Mouse (Mus musculus): ENCODE measurements around the gene Kdm6b. TPM values are rescaled to one million over a fixed set of nuclear protein-coding genes. Genes with fewer than 3 reads are reported as not detected.
A peak's percentile ranks its signal among the peaks of the same experiment; 100 is the strongest.

Gene Kdm6b
- total and polyA plus RNA-seq, 3 experiments: 4.8 to 145 (median 111) TPM

DNA sequence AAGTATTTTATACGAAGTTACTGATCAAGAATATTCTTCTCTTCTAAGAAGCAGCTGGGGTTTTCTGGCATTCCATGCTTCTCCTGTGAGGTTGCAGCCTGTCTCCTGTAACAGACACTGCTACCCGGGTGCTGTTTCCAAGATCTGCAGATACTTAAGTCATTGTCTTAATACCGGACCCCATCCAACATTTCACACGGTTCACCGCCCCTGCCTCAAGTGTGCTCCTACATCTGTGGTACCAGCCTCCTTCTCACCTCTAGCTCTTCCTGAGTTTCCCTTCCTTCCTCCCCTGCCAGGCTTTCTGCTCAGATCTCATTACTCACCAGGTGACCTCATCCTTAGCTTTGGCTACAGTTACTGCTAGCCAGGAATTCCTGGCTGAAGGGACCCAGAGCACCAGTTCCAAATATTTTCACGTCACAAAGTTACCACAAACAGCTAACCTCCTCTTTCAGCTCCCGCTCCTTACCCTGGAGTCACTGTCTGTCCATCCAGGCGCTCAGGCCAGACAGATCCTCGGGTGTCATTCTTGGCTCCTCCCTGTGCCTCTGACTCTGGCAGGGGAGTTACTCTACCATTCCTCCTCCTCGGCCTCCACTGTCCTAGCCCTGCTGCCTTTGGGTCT is 30.9 kb downstream of the Kdm6b start:
- no peak for ATAC-seq (ENCODE audit: extremely low read depth, insufficient number of reproducible peaks, low FRiP score, poor library complexity, severe bottlenecking)
- H3K4me1 ChIP-seq (ENCODE audit: insufficient read depth, low read depth, low read length): peaks cover 2% of the 10 kb centered on the region; the same call in 1 of the 2 replicates
- DNase-seq (ENCODE audit: low spot score): no peak

DNA sequence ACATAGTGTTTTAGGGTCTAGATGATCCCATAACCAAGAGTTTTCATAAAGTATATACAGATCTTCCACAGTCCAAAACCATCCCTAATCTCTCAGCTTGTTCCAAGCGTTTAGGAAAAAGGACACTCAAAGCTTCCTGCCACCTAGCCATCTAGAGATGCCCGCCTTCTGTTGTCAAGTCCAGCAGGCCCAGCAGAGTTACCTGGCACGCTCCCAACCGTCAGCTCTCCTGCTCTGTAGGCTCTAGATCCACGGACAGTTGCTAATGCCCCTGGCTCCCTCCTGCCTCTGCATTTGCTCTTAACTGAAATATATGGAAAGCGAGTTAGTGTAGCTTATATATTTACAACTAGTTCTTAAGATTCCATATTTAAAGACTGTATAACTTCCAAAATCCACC is 32.1 kb downstream of the Kdm6b start:
- ATAC-seq (ENCODE audit: extremely low read depth, insufficient number of reproducible peaks, low FRiP score, poor library complexity, severe bottlenecking) (no peak), DNase-seq (ENCODE audit: low spot score) (no peak)
- Histone ChIP-seq H3K4me1 (ENCODE audit: insufficient read depth, low read depth, low read length) (peaks cover 2% of the 10 kb centered on the region; the same call in 1 of the 2 replicates), H3K27me3 (ENCODE audit: insufficient read depth, low read length) (no peaks in the 10 kb centered on the region), H3K4me3 (ENCODE audit: low read depth, low read length) (no peak overlapping the region), H3K36me3 (replicated peaks) (peaks cover 38% of the 10 kb centered on the region), H3K9me3 (replicated peaks) (no peaks in the 10 kb centered on the region)
- TF ChIP-seq GATA2 (IDR thresholded peaks at IDR 0.05; ENCODE audit: borderline replicate concordance, low read depth, low read length) (no peak), GATA1 (IDR thresholded peaks at IDR 0.05; ENCODE audit: borderline replicate concordance, low read length) (no peak), TAL1 (conservative IDR thresholded peaks at IDR 0.05; ENCODE audit: low read depth, low read length) (no peak), CTCF (IDR thresholded peaks at IDR 0.05; ENCODE audit: low read depth, low read length) (no peak), POLR2AphosphoS5 (IDR thresholded peaks at IDR 0.05; ENCODE audit: insufficient replicate concordance, low read depth, low read length) (no peak)

More for the DNA sequence above, 30.9 kb downstream of the Kdm6b start:
- TF ChIP-seq CTCF (IDR thresholded peaks at IDR 0.05; ENCODE audit: low read depth, low read length): no peak
- TF ChIP-seq GATA2 (IDR thresholded peaks at IDR 0.05; ENCODE audit: borderline replicate concordance, low read depth, low read length): no peak
- no peak for TF ChIP-seq TAL1 (conservative IDR thresholded peaks at IDR 0.05; ENCODE audit: low read depth, low read length)
- TF ChIP-seq GATA1 (IDR thresholded peaks at IDR 0.05; ENCODE audit: borderline replicate concordance, low read length): no peak
- no peak for TF ChIP-seq POLR2AphosphoS5 (IDR thresholded peaks at IDR 0.05; ENCODE audit: insufficient replicate concordance, low read depth, low read length)
- H3K27me3 ChIP-seq (ENCODE audit: insufficient read depth, low read length): no peaks in the 10 kb centered on the region
- H3K4me3 ChIP-seq (ENCODE audit: low read depth, low read length): no peak overlapping the region
- peaks cover 28% of the 10 kb centered on the region for H3K36me3 ChIP-seq (replicated peaks)
- H3K9me3 ChIP-seq (replicated peaks): no peaks in the 10 kb centered on the region

DNA sequence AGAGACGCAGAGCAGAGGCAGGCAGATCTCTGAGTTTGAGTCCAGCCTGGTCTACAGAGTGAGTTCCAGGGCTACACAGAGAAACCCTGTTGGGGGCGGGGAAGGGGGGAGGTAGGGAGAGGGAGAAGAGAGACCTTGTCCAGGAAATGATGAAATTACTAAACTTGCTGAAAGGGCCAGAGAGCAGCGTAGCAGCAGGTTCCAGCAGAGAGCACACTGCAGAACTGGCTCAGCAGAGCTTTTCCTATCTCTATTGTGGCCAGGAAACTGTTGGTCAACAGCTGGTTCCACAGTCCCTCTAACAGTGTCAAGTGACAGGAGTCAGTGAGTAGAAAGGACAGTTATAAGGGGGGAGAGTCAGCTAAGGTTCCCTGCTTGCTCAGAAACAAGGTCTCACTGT is 33.9 kb downstream of the Kdm6b start:
- no peak for TF ChIP-seq GATA1 (IDR thresholded peaks at IDR 0.05; ENCODE audit: borderline replicate concordance, low read length)
- TF ChIP-seq GATA2 (IDR thresholded peaks at IDR 0.05; ENCODE audit: borderline replicate concordance, low read depth, low read length): no peak
- no peak for TF ChIP-seq TAL1 (conservative IDR thresholded peaks at IDR 0.05; ENCODE audit: low read depth, low read length)
- TF ChIP-seq POLR2AphosphoS5 (IDR thresholded peaks at IDR 0.05; ENCODE audit: insufficient replicate concordance, low read depth, low read length): no peak
- TF ChIP-seq CTCF (IDR thresholded peaks at IDR 0.05; ENCODE audit: low read depth, low read length): no peak
- H3K36me3 ChIP-seq (replicated peaks): peaks cover 42% of the 10 kb centered on the region
- no peak overlapping the region for H3K4me3 ChIP-seq (ENCODE audit: low read depth, low read length)
- peaks cover 7% of the 10 kb centered on the region for H3K4me1 ChIP-seq (ENCODE audit: insufficient read depth, low read depth, low read length)
- no peaks in the 10 kb centered on the region for H3K27me3 ChIP-seq (ENCODE audit: insufficient read depth, low read length)
- no peaks in the 10 kb centered on the region for H3K9me3 ChIP-seq (replicated peaks)
- DNase-seq (ENCODE audit: low spot score): no peak
- no peak for ATAC-seq (ENCODE audit: extremely low read depth, insufficient number of reproducible peaks, low FRiP score, poor library complexity, severe bottlenecking)

DNA sequence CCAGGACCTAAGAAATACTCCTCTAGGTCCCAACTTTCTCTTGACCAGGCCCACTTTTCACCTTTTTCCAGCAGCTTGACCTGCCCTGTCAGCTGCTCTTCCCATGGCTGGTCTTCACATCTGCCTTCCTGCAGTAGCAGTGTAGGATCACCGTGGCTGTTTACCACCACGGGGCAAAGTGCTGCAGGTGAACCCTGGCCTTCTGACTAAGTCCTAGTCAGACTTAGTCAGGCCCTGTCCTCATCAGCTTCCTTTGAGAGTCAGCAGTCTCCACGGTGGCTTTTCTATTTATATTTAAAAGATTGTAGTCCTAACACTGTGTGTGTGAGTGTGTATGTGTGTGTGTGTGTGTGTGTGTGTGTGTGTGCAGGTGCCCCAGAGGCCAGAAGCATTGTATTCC is 35.7 kb downstream of the Kdm6b start:
- ATAC-seq (ENCODE audit: extremely low read depth, insufficient number of reproducible peaks, low FRiP score, poor library complexity, severe bottlenecking) (no peak), DNase-seq (ENCODE audit: low spot score) (no peak)
- TF ChIP-seq CTCF (IDR thresholded peaks at IDR 0.05; ENCODE audit: low read depth, low read length) (no peak), POLR2AphosphoS5 (IDR thresholded peaks at IDR 0.05; ENCODE audit: insufficient replicate concordance, low read depth, low read length) (no peak), GATA2 (IDR thresholded peaks at IDR 0.05; ENCODE audit: borderline replicate concordance, low read depth, low read length) (no peak), TAL1 (conservative IDR thresholded peaks at IDR 0.05; ENCODE audit: low read depth, low read length) (no peak), GATA1 (IDR thresholded peaks at IDR 0.05; ENCODE audit: borderline replicate concordance, low read length) (no peak)
- Histone ChIP-seq H3K27me3 (ENCODE audit: insufficient read depth, low read length) (no peaks in the 10 kb centered on the region), H3K9me3 (replicated peaks) (no peaks in the 10 kb centered on the region), H3K4me3 (ENCODE audit: low read depth, low read length) (no peak overlapping the region), H3K36me3 (replicated peaks) (peaks cover 35% of the 10 kb centered on the region), H3K4me1 (ENCODE audit: insufficient read depth, low read depth, low read length) (peaks cover 23% of the 10 kb centered on the region)

DNA sequence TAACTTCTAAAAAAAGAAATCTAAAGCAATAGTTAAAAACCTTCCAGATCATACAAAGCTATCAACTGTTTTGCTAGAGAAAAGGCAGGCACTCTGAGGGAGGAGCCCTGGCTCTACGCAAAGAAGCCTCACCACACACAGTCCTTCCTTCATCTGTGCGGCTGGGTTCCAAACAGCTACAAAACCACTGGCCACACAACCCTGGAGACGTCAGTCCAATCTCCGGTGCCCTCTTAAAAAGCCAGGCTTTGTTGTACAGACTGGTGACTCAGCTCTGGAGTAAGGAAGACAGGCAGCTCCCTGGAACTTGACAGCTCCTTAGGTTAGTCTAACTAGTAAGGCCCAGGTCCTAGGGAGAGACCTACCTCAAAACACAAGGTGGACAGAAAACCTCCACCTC is 37.8 kb downstream of the Kdm6b start:
- no peak for TF ChIP-seq TAL1 (conservative IDR thresholded peaks at IDR 0.05; ENCODE audit: low read depth, low read length)
- TF ChIP-seq POLR2AphosphoS5 (IDR thresholded peaks at IDR 0.05; ENCODE audit: insufficient replicate concordance, low read depth, low read length): no peak
- no peak for TF ChIP-seq GATA2 (IDR thresholded peaks at IDR 0.05; ENCODE audit: borderline replicate concordance, low read depth, low read length)
- TF ChIP-seq CTCF (IDR thresholded peaks at IDR 0.05; ENCODE audit: low read depth, low read length): no peak
- no peak for TF ChIP-seq GATA1 (IDR thresholded peaks at IDR 0.05; ENCODE audit: borderline replicate concordance, low read length)

DNA sequence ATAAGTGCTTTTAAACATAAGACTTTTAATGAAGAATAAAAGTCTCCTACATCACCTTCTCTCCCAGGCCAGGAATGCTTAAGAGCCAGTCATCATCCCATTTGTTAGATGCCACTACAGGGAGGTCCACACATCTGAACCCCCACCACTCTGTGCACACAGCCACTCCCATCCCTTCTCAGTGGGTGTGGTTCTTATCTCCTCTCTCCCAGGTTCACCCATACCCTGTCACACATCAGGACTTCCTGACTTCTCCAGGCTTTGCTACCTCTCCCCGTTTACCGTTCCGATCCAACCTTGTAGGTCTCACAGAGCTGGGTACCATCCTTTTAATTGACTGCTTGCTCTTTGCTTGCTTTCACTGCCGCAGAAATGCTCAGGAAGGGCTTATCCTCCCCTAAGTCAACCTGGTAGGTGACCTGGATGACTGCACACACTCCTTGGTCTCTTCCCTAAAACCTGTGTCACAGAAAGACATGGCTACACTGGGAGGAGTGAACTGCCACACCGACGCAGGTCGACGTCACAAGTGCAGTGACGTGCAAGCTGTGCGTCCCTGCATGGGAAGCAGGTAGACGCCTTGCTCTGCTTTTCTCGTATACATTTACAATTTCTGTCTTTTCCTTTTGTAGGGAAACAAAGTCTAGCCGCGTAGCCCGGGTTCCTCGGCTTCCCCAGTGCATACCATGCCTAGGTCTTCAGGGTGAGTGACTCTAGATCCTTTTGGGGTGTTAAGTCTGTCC is 40.1 kb downstream of the Kdm6b start:
- peaks cover 30% of the 10 kb centered on the region for H3K36me3 ChIP-seq (replicated peaks)
- no peaks in the 10 kb centered on the region for H3K27me3 ChIP-seq (ENCODE audit: insufficient read depth, low read length)
- H3K9me3 ChIP-seq (replicated peaks): no peaks in the 10 kb centered on the region
- peaks cover 48% of the 10 kb centered on the region for H3K4me1 ChIP-seq (ENCODE audit: insufficient read depth, low read depth, low read length)
- peak; percentile 36; the same call in 1 of the 2 replicates for TF ChIP-seq TAL1 (conservative IDR thresholded peaks at IDR 0.05; ENCODE audit: low read depth, low read length)
- no peak for TF ChIP-seq GATA2 (IDR thresholded peaks at IDR 0.05; ENCODE audit: borderline replicate concordance, low read depth, low read length)
- no peak for TF ChIP-seq CTCF (IDR thresholded peaks at IDR 0.05; ENCODE audit: low read depth, low read length)
- TF ChIP-seq POLR2AphosphoS5 (IDR thresholded peaks at IDR 0.05; ENCODE audit: insufficient replicate concordance, low read depth, low read length): no peak
- peak overlapping the region; percentile 69 for H3K4me3 ChIP-seq (ENCODE audit: low read depth, low read length)
- ATAC-seq (ENCODE audit: extremely low read depth, insufficient number of reproducible peaks, low FRiP score, poor library complexity, severe bottlenecking): peak; percentile 47
- peak; percentile 40 for DNase-seq (ENCODE audit: low spot score)

More for the DNA sequence above, 37.8 kb downstream of the Kdm6b start:
- Histone ChIP-seq H3K4me1 (ENCODE audit: insufficient read depth, low read depth, low read length) (peaks cover 44% of the 10 kb centered on the region), H3K9me3 (replicated peaks) (no peaks in the 10 kb centered on the region), H3K36me3 (replicated peaks) (peaks cover 39% of the 10 kb centered on the region), H3K4me3 (ENCODE audit: low read depth, low read length) (no peak overlapping the region), H3K27me3 (ENCODE audit: insufficient read depth, low read length) (no peaks in the 10 kb centered on the region)
- ATAC-seq (ENCODE audit: extremely low read depth, insufficient number of reproducible peaks, low FRiP score, poor library complexity, severe bottlenecking) (no peak), DNase-seq (ENCODE audit: low spot score) (no peak)
